Mouse (Mus musculus): ENCODE data around the gene Hexdc.
A peak's percentile ranks its signal among the peaks of the same experiment; 100 is the strongest.

The Hexdc gene

DNA sequence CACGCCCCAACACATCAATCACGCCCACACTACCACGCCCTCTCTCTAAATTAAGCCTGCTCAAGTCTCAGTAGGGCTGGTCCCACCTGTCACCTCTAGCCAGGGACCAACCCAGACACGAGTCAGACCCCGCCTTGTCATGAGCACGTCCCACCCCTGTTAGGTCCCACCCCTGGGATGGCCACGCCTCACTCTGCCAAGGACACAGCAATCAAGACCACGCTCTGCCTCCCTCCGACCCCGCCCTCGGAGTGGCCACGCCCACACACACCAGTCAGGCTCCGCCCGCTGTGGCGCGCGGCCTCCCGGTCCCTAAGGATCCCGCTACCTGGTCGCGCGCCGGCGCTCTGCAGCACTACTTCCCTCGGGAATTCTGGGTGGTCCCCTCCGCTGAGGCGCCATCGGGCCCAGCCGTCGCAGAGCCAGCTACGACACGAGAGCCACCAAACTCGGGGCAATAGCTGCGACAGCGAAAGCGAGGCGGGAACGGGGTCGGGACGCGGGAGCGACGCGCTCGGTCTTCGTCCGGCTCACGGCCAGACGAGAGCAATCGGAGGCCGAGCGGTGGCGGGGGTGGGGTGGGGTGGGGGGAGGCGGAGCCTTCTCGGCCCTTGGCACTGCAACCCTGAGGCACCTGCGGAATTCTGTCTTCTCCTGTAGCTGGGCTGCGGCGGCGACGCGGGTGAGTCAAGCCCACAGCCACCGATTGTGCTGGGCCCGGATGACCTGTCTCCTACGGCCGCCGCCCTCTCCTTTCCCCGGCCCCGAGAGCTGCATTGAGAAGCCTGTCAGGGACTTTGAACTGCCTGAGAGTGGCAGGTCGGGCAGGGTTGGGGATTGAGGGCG lies at the start of gene Hexdc, which contains the start of gene Ogfod3:
Gene Hexdc, plus strand, starts transcription at position 273 of the 846 bp plus-strand sequence.
Gene Ogfod3, minus strand, starts transcription at position 551 of the 846 bp plus-strand sequence.
- DNase-seq (ENCODE audit: inconsistent age in 2 of 2, low spot score in 1 of 2), result peak; percentile 95 to 99

DNA sequence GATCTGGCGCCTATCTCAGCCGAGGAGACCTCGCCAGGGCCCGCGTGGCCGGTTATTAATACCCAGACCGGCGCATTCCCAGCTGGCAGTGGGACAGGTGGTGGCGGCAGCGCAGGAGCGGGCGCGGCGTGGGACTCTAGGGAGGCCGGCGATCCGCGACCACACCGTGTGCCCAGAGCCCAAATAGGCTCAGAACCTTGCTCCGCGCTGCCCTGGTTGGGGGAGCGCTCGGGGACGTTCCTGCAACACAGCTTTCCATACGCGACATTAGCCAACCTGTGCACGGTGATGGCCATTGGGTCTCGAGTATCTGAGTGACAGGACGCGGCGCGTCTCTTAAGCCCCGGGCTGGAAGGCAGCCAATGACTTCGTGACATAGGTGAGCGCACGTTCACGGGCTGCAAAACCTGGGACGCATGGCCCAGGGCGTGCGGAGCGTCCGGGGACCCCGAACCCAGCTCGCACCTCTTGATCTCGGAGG lies 47.8 kb upstream of the Hexdc start:
- peak in 1 of 2 experiments; percentile 46 for DNase-seq (ENCODE audit: inconsistent age in 2 of 2, low spot score in 1 of 2)

DNA sequence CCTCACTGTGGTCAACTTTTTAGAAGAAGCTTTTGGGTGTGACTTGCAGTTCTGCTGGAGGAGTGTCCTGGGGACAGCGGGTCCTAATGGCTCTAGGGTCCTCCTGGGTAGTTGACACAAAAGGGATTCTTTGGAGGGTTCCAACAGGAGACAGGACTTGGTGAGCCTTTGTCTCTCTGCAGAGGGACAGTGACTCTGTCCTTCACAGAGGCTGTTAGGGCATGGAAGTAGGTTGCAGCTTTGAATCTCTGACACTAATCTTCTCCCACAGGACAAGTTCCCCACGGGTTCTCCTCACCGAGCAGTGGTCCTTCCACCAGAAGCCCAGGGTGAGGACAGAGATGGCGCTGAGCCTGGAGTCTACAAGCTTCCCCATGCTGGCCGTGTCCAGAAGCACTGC lies 44.3 kb upstream of the Hexdc start, which contains the start of gene Uts2r:
Gene Uts2r, plus strand, starts transcription at position 301 of the 400 bp plus-strand sequence.
- no peak for DNase-seq (ENCODE audit: inconsistent age in 2 of 2, low spot score in 1 of 2)

- no peak for DNase-seq (ENCODE audit: inconsistent age in 2 of 2, low spot score in 1 of 2)
Measured at GRCm38 (mm10) chr11:121160636-121161346, 43.4 kb upstream of the Hexdc start.

DNA sequence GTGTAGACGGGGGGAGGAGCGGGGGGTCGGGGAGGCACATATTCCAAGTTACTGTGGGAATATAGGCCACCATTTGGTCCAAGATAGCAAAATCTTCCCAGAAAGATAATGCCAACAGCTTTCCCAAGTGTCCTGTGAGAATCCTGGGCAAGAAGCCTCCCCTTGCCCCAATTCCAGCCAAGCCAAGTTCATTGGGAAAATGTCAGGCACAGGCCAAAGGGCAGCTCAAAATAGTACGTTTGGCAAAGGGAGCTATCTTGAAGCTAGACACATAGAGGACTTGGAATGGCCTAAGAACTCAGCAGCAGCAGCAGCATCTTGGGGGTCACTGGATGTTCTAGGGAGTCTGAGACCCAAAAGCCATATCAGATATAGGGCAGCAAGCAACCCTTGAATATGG lies 40.5 kb upstream of the Hexdc start:
- no peak for DNase-seq (ENCODE audit: inconsistent age in 2 of 2, low spot score in 1 of 2)

- no peak for DNase-seq (ENCODE audit: inconsistent age in 2 of 2, low spot score in 1 of 2)
Measured at GRCm38 (mm10) chr11:121173203-121173602, 31.0 kb upstream of the Hexdc start.

DNA sequence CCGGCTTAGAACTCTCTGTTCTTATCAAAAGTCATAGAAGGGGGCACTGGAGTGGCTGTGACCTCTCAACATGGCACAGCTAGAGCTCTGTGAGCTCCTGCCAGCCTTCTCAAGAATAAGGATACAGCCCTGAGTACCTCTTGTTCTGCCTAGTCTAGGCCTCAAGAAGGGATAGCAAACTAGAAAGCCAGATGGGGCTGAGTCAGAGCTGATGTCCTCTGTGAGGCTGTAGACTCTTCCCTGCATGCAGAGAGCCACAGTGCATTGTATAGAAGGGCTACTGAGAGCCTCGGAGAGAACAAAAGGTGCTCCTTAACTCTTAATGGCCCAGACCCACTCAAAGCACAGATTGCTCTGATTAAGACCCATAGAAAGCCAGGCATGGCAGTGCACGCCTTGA lies 30.0 kb upstream of the Hexdc start:
- DNase-seq (ENCODE audit: inconsistent age in 2 of 2, low spot score in 1 of 2), result no peak

- DNase-seq (ENCODE audit: inconsistent age in 2 of 2, low spot score in 1 of 2), result peak; percentile 48 to 81
Measured at GRCm38 (mm10) chr11:121176285-121177270, 27.7 kb upstream of the Hexdc start.

- peak in 1 of 2 experiments; percentile 58 for DNase-seq (ENCODE audit: inconsistent age in 2 of 2, low spot score in 1 of 2)
Measured at GRCm38 (mm10) chr11:121189681-121190080, 14.6 kb upstream of the Hexdc start.

DNA sequence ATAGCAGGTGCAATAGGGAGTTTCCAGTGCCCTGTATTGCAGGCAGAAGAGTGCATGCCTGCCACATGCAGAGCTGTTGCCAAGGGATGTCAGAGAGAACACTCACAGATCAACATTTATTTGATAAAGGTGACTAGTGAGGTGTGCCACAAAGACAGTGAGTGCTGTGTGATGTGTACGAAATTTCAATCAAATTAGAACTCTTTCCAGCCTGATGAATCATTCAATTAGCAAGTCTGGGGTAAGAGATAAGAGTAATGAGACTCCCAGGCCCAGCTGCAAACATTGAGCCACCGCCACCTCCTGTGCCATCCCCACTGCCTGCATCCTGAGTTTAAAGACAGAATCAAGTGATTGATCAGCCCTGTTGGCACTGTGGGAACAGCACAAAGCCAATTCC lies 11.5 kb upstream of the Hexdc start:
- DNase-seq (ENCODE audit: inconsistent age in 2 of 2, low spot score in 1 of 2), result no peak

GRCm38 (mm10) chr11:121193415-121193814 lies 10.8 kb upstream of the Hexdc start:
- DNase-seq (ENCODE audit: inconsistent age in 2 of 2, low spot score in 1 of 2), result no peak

- no peak for DNase-seq (ENCODE audit: inconsistent age in 2 of 2, low spot score in 1 of 2)
Measured at GRCm38 (mm10) chr11:121198622-121199021, 5.6 kb upstream of the Hexdc start.

GRCm38 (mm10) chr11:121199851-121200250 lies 4.4 kb upstream of the Hexdc start:
- DNase-seq (ENCODE audit: inconsistent age in 2 of 2, low spot score in 1 of 2), result no peak

DNA sequence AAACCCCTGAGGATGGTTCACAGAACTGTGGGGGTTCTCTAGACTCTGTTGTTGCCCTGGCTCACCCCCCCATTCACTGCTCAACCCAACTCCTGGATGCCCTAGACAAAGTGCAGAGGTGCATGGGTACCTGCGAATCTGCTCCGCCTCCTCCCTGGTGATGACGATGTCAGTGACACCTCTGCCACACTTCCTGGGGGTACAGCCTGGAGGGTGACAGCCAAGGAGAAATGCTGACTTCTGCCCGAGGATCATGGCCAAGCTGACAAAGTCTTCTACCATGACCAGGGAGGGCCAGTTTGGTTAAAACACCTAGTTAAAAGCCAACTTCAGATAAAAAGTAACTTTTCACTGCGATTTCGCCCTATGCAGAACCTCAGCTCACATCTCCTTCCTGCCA lies 3.5 kb upstream of the Hexdc start:
- no peak for DNase-seq (ENCODE audit: inconsistent age in 2 of 2, low spot score in 1 of 2)

- peak in 1 of 2 experiments; percentile 72 for DNase-seq (ENCODE audit: inconsistent age in 2 of 2, low spot score in 1 of 2)
Measured at GRCm38 (mm10) chr11:121201436-121202198, 2.6 kb upstream of the Hexdc start.

- no peak for DNase-seq (ENCODE audit: inconsistent age in 2 of 2, low spot score in 1 of 2)
Measured at GRCm38 (mm10) chr11:121203859-121204160, 423 bp upstream of the Hexdc start.

DNA sequence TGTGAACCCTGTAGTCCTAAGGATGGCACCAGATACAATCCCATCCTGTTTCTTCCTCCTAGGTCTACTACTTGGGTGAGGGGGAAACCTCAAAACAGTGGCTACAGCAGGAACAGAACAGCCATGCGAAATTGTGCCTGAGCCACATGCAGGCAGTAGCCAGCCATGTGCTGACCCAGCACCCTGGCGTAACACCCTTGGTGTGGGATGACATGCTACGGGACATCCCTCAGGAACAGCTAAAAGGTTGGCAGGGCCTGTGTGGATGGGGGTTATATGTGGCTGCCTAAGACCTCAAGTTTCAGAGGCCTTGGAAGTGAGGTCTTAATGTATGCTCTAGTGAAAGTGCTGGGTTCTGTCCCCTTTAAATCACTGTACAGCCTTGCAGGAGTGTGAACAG lies 12.6 kb downstream of the Hexdc start:
- no peak for DNase-seq (ENCODE audit: inconsistent age in 2 of 2, low spot score in 1 of 2)

DNA sequence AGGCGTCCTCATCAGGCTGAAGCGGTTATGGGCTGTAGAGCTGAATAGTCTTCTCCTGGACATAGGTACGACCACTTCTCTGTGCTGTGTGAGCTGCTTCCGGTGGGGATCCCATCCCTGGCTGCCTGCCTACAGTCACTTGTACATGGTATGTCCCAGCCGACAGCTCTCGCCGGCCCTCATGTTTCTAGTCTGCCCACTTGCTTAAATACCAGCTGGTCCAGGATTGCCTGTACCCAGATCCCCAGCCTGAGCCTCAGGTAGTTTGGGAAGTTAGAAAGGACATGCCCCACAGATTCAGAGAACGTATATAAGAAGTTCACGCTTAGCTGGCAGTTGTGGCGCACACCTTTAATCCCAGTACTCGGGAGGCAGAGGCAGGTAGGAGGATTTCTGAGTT lies 15.5 kb downstream of the Hexdc start:
- DNase-seq (ENCODE audit: inconsistent age in 2 of 2, low spot score in 1 of 2), result no peak

GRCm38 (mm10) chr11:121220771-121221170 lies 16.5 kb downstream of the Hexdc start:
- no peak for DNase-seq (ENCODE audit: inconsistent age in 2 of 2, low spot score in 1 of 2)

Data from adrenal gland, adult (tissue).